Mouse (Mus musculus) heart, embryonic 11.5 days (tissue): ENCODE measurements around the gene Tfb1m. TPM values are rescaled to one million over a fixed set of nuclear protein-coding genes. Genes with fewer than 3 reads are reported as not detected.

Source experiments
- ATAC-seq: fragments of 200-750 bp; cut with Nextera tagmentation; replicated peaks from 2 replicates; pipeline ENCODE4 v1.8.0; 2017; ENCODE audit warnings: moderate library complexity; ENCODE audit not compliant: insufficient number of reproducible peaks, low FRiP score, low TSS enrichment
- H3K27ac ChIP-seq: fragments of 300-500 bp; sonication (generic); 2 replicates; pipeline ENCODE4 v1.5.1; 2014; ENCODE audit warnings: mild to moderate bottlenecking, low read depth, low read length
- H3K27me3 ChIP-seq: fragments of 300-500 bp; sonication (generic); 2 replicates; pipeline ENCODE4 v1.6.1; 2014; ENCODE audit warnings: mild to moderate bottlenecking, low read length, mixed read lengths; ENCODE audit not compliant: control insufficient read depth, insufficient read depth
- H3K36me3 ChIP-seq: fragments of 300-500 bp; sonication (generic); 2 replicates; pipeline ENCODE4 v1.6.1; 2014; ENCODE audit warnings: mild to moderate bottlenecking, low read length, moderate library complexity, mixed read lengths; ENCODE audit not compliant: control insufficient read depth, insufficient read depth
- H3K4me1 ChIP-seq: fragments of 300-500 bp; sonication (generic); 2 replicates; pipeline ENCODE4 v1.6.1; 2014; ENCODE audit warnings: low read length; ENCODE audit not compliant: control insufficient read depth, insufficient read depth
- H3K4me2 ChIP-seq: fragments of 300-500 bp; sonication (generic); 2 replicates; pipeline ENCODE4 v1.6.1; 2014; ENCODE audit warnings: mild to moderate bottlenecking, moderate library complexity
- H3K4me3 ChIP-seq: fragments of 300-500 bp; sonication (generic); 2 replicates; pipeline ENCODE4 v1.5.1; 2014; ENCODE audit warnings: low read depth, low read length
- H3K9ac ChIP-seq: fragments of 300-500 bp; sonication (generic); 2 replicates; pipeline ENCODE4 v1.6.1; 2014; ENCODE audit warnings: mild to moderate bottlenecking, low read depth, low read length, moderate library complexity
- H3K9me3 ChIP-seq: fragments of 300-500 bp; sonication (generic); replicated peaks from 2 replicates; pipeline ENCODE4 v1.6.1; 2016; ENCODE audit warnings: low read length; ENCODE audit not compliant: control insufficient read depth
- WGBS: fragments of 180-500 bp; shearing (Covaris S2); extraction: QIAGEN DNeasy Blood & Tissue Kit; methylation state at CpG from one replicate; pipeline ENCODE4 v1.1.7; 2014; ENCODE audit not compliant: insufficient replicate concordance; 5-methylcytosine and 5-hydroxymethylcytosine counted together
- polyA plus RNA-seq: library from polyadenylated mRNA; unstranded; fragments of >200 nt; fragmentation: Nextera tagmentation; extraction: Ambion mirVana; gene quantifications from 2 replicates; pipeline ENCODE4 v1.2.1, GENCODE M21; 2014

Tfb1m gene
- polyA plus RNA-seq, 1 experiment from 2014 or later, result 21.0 TPM

- ATAC-seq, result no peak
- WGBS, result 75% methylated on average over 11 of the region's 11 CpGs
Observed at GRCm38 (mm10) chr17:3490216-3490895, 67.2 kb downstream of the Tfb1m start.

GRCm38 (mm10) chr17:3487721-3488601 is 69.6 kb downstream of the Tfb1m start:
- ATAC-seq, result no peak

More at GRCm38 (mm10) chr17:3490216-3490895, 67.2 kb downstream of the Tfb1m start:
- Histone ChIP-seq H3K9ac (no peak overlapping the region), H3K4me3 (no peak overlapping the region), H3K27ac (no peak overlapping the region), H3K36me3 (no peaks in the 10 kb centered on the region), H3K4me1 (no peaks in the 10 kb centered on the region), H3K4me2 (no peak overlapping the region), H3K27me3 (no peaks in the 10 kb centered on the region), H3K9me3 (no peaks in the 10 kb centered on the region)

GRCm38 (mm10) chr17:3487211-3487610 is 70.4 kb downstream of the Tfb1m start:
- ATAC-seq, result no peak
- Histone ChIP-seq H3K27ac (no peak overlapping the region), H3K4me1 (no peaks in the 10 kb centered on the region), H3K27me3 (no peaks in the 10 kb centered on the region), H3K4me2 (no peak overlapping the region), H3K9ac (no peak overlapping the region), H3K9me3 (no peaks in the 10 kb centered on the region), H3K36me3 (no peaks in the 10 kb centered on the region), H3K4me3 (no peak overlapping the region)
- 90% methylated on average over 4 of the region's 4 CpGs for WGBS

More at GRCm38 (mm10) chr17:3487721-3488601, 69.6 kb downstream of the Tfb1m start:
- Histone ChIP-seq H3K4me3 (no peak overlapping the region), H3K27me3 (no peaks in the 10 kb centered on the region), H3K4me1 (no peaks in the 10 kb centered on the region), H3K36me3 (no peaks in the 10 kb centered on the region), H3K9me3 (no peaks in the 10 kb centered on the region), H3K27ac (no peak overlapping the region), H3K9ac (no peak overlapping the region), H3K4me2 (no peak overlapping the region)
- 70% methylated on average over 12 of the region's 12 CpGs for WGBS

- H3K9me3 ChIP-seq, result no peaks in the 10 kb centered on the region
- ATAC-seq, result no peak
- no peak overlapping the region for H3K9ac ChIP-seq
- no peaks in the 10 kb centered on the region for H3K27me3 ChIP-seq
- no peak overlapping the region for H3K27ac ChIP-seq
- H3K4me3 ChIP-seq, result no peak overlapping the region
- 62% methylated on average over 7 of the region's 7 CpGs for WGBS
- no peaks in the 10 kb centered on the region for H3K36me3 ChIP-seq
- no peaks in the 10 kb centered on the region for H3K4me1 ChIP-seq
- H3K4me2 ChIP-seq, result no peak overlapping the region
Observed at GRCm38 (mm10) chr17:3485851-3486250, 71.7 kb downstream of the Tfb1m start.

- no peak for ATAC-seq
- 81% methylated on average over 8 of the region's 8 CpGs for WGBS
- Histone ChIP-seq H3K4me3 (no peak overlapping the region), H3K27ac (no peak overlapping the region), H3K9ac (no peak overlapping the region), H3K4me1 (no peaks in the 10 kb centered on the region), H3K36me3 (no peaks in the 10 kb centered on the region), H3K9me3 (no peaks in the 10 kb centered on the region), H3K27me3 (no peaks in the 10 kb centered on the region), H3K4me2 (no peak overlapping the region)
Observed at GRCm38 (mm10) chr17:3483091-3483490, 74.5 kb downstream of the Tfb1m start.

- Histone ChIP-seq H3K36me3 (no peaks in the 10 kb centered on the region), H3K9ac (no peak overlapping the region), H3K4me3 (no peak overlapping the region), H3K4me2 (no peak overlapping the region), H3K27ac (no peak overlapping the region), H3K27me3 (no peaks in the 10 kb centered on the region), H3K4me1 (no peaks in the 10 kb centered on the region), H3K9me3 (no peaks in the 10 kb centered on the region)
- ATAC-seq, result no peak
- 57% methylated on average over 7 of the region's 7 CpGs for WGBS
Observed at GRCm38 (mm10) chr17:3481576-3482575, 75.7 kb downstream of the Tfb1m start.

GRCm38 (mm10) chr17:3476546-3476945 is 81.0 kb downstream of the Tfb1m start:
- Histone ChIP-seq H3K9me3 (no peaks in the 10 kb centered on the region), H3K4me3 (no peak overlapping the region), H3K4me1 (no peaks in the 10 kb centered on the region), H3K27me3 (no peaks in the 10 kb centered on the region), H3K36me3 (no peaks in the 10 kb centered on the region), H3K4me2 (no peak overlapping the region), H3K27ac (no peak overlapping the region), H3K9ac (no peak overlapping the region)
- WGBS, result 54% methylated on average over 2 of the region's 2 CpGs
- no peak for ATAC-seq

GRCm38 (mm10) chr17:3472018-3472417 is 85.6 kb downstream of the Tfb1m start:
- no peak overlapping the region for H3K27ac ChIP-seq
- H3K36me3 ChIP-seq, result no peaks in the 10 kb centered on the region
- no peaks in the 10 kb centered on the region for H3K9me3 ChIP-seq
- H3K9ac ChIP-seq, result no peak overlapping the region
- H3K4me3 ChIP-seq, result no peak overlapping the region
- WGBS, result 77% methylated on average over 6 of the region's 6 CpGs
- H3K4me1 ChIP-seq, result no peaks in the 10 kb centered on the region
- H3K27me3 ChIP-seq, result no peaks in the 10 kb centered on the region
- no peak overlapping the region for H3K4me2 ChIP-seq
- ATAC-seq, result no peak
